Mouse (Mus musculus): Measurements from ENCODE around the gene Eif4a1. TPM values are rescaled to one million over a fixed set of nuclear protein-coding genes. Genes with fewer than 3 reads are reported as not detected.

The Eif4a1 gene
- total and polyA plus RNA-seq, 3 experiments = 1,622 to 2,161 (median 1,728) TPM

GRCm38 (mm10) chr11:69670786-69671725 lies 1.2 kb downstream of the Eif4a1 start (continued):
- peak; percentile 98 for TF ChIP-seq MXI1 (IDR thresholded peaks at IDR 0.05; ENCODE audit: low read depth, low read length)
- TF ChIP-seq MYC (IDR thresholded peaks at IDR 0.05; ENCODE audit: low read depth, low read length) = peak; percentile 96
- TF ChIP-seq JUN (IDR thresholded peaks at IDR 0.05; ENCODE audit: insufficient read depth, low read depth, low read length) = no peak
- TF ChIP-seq SIN3A (IDR thresholded peaks at IDR 0.05; ENCODE audit: low read length) = peak; percentile 98
- peak; percentile 96 for TF ChIP-seq CHD2 (IDR thresholded peaks at IDR 0.05; ENCODE audit: low read length)
- TF ChIP-seq USF2 (conservative IDR thresholded peaks at IDR 0.05; ENCODE audit: low read depth, low read length) = no peak
- no peak; the same call in 1 of the 2 replicates for TF ChIP-seq CHD1 (IDR thresholded peaks at IDR 0.05; ENCODE audit: low read depth, low read length)
- TF ChIP-seq ZMIZ1 (IDR thresholded peaks at IDR 0.05; ENCODE audit: low read depth, low read length) = peak; percentile 78

- no peak overlapping the region for H3K9ac ChIP-seq (ENCODE audit: insufficient read depth, low read depth)
- dilution Hi-C loops (cut with MboI; ENCODE audit: extremely low pct_ligation_motif_present, extremely low pct_unique_long_range_greater_than_20kb, low sequenced_read_pairs) = no loop called here
- peak overlapping the region; percentile 55; the same call in 1 of the 2 replicates for H3K27ac ChIP-seq (ENCODE audit: insufficient read depth, low read depth)
- no peaks in the 10 kb centered on the region for H3K9me3 ChIP-seq (replicated peaks; ENCODE audit: low read length)
- H3K27me3 ChIP-seq (replicated peaks) = no peaks in the 10 kb centered on the region
- no peak for DNase-seq (ENCODE audit: extremely low read depth)
- 0 out of 2 replicates have a peak overlapping the region, but pooled peaks have one; percentile 18 for H3K4me2 ChIP-seq (ENCODE audit: insufficient read depth, low read depth, poor library complexity, severe bottlenecking)
- peaks cover 49 to 64% of the 10 kb centered on the region in 2 experiments for H3K36me3 ChIP-seq (replicated peaks in 1 of 2; ENCODE audit: control insufficient read depth in 1 of 2, insufficient read depth in 1 of 2, low read length in 1 of 2)
- H3K79me2 ChIP-seq (replicated peaks; ENCODE audit: control insufficient read depth, extremely low read depth, insufficient read depth, poor library complexity, severe bottlenecking) = peaks cover 50% of the 10 kb centered on the region
- no peak for TF ChIP-seq BHLHE40 (IDR thresholded peaks at IDR 0.05; ENCODE audit: low read depth, low read length)
- no peak for TF ChIP-seq CTCF (conservative IDR thresholded peaks at IDR 0.05 in 1 of 2, IDR thresholded peaks at IDR 0.05 in 1 of 2; ENCODE audit: low read depth in 2 of 2, low read length in 2 of 2)
- no peak for TF ChIP-seq KAT2A (IDR thresholded peaks at IDR 0.05; ENCODE audit: insufficient replicate concordance, low read length)
- peak; percentile 3; the same call in 1 of the 2 replicates for TF ChIP-seq CHD1 (IDR thresholded peaks at IDR 0.05; ENCODE audit: low read depth, low read length)
- in situ Hi-C loops (cut with MboI; ENCODE audit: low pct_ligation_motif_present, low pct_unique_long_range_greater_than_20kb, low sequenced_read_pairs) = no loop called here
- peaks cover 25 to 69% of the 10 kb centered on the region in 2 experiments for H3K4me1 ChIP-seq (ENCODE audit: control insufficient read depth in 1 of 2, insufficient read depth in 2 of 2)
- no peak overlapping the region for H3K4me3 ChIP-seq (replicated peaks in 1 of 3; ENCODE audit: low read depth in 2 of 3, low read length in 2 of 3, poor library complexity in 1 of 3)
These were observed 5.6 kb downstream of the Eif4a1 start for GRCm38 (mm10) chr11:69666665-69667005.

- H3K36me3 ChIP-seq (replicated peaks in 1 of 2; ENCODE audit: control insufficient read depth in 1 of 2, insufficient read depth in 1 of 2, low read length in 1 of 2) = peaks cover 49 to 61% of the 10 kb centered on the region in 2 experiments
- TF ChIP-seq TCF12 (IDR thresholded peaks at IDR 0.05; ENCODE audit: low read depth, low read length) (peak; percentile 57; the same call in 1 of the 2 replicates), SMC3 (IDR thresholded peaks at IDR 0.05; ENCODE audit: low read depth, low read length) (no peak; the same call in 1 of the 2 replicates), NELFE (IDR thresholded peaks at IDR 0.05; ENCODE audit: low read depth, low read length) (peak; percentile 37; the same call in 1 of the 2 replicates), CTCF (conservative IDR thresholded peaks at IDR 0.05 in 1 of 2, IDR thresholded peaks at IDR 0.05 in 1 of 2; ENCODE audit: low read depth in 2 of 2, low read length in 2 of 2) (no peak), SIN3A (IDR thresholded peaks at IDR 0.05; ENCODE audit: low read length) (peak; percentile 88), MAZ (IDR thresholded peaks at IDR 0.05; ENCODE audit: low read depth, low read length) (no peak; the same call in 1 of the 2 replicates), MYC (IDR thresholded peaks at IDR 0.05; ENCODE audit: low read depth, low read length) (peak; percentile 88), ZNF384 (IDR thresholded peaks at IDR 0.05; ENCODE audit: low read depth, low read length) (peak; percentile 54; the same call in 1 of the 2 replicates), JUN (IDR thresholded peaks at IDR 0.05; ENCODE audit: insufficient read depth, low read depth, low read length) (peak; percentile 60; the same call in 1 of the 2 replicates), KAT2A (IDR thresholded peaks at IDR 0.05; ENCODE audit: insufficient replicate concordance, low read length) (0 out of 2 replicates have a peak, but pooled peaks have one; percentile 39), MEF2A (IDR thresholded peaks at IDR 0.05; ENCODE audit: borderline replicate concordance, low read depth, low read length) (peak; percentile 76), USF1 (IDR thresholded peaks at IDR 0.05; ENCODE audit: low read depth, low read length) (peak; percentile 36), JUND (conservative IDR thresholded peaks at IDR 0.05; ENCODE audit: low read depth, low read length) (no peak), RAD21 (IDR thresholded peaks at IDR 0.05; ENCODE audit: low read depth, low read length) (no peak), ZKSCAN1 (IDR thresholded peaks at IDR 0.05; ENCODE audit: borderline replicate concordance, low read depth, low read length) (no peak), IRF4 (IDR thresholded peaks at IDR 0.05; ENCODE audit: low read depth, low read length) (peak; percentile 89), BHLHE40 (IDR thresholded peaks at IDR 0.05; ENCODE audit: low read depth, low read length) (peak; percentile 75), MAFK (IDR thresholded peaks at IDR 0.05; ENCODE audit: insufficient replicate concordance, low read length) (peak; percentile 87), POLR2AphosphoS2 (IDR thresholded peaks at IDR 0.05; ENCODE audit: low read depth, low read length) (peak; percentile 100)
These were observed 6.1 kb downstream of the Eif4a1 start, which contains the start of gene Cd68 for GRCm38 (mm10) chr11:69665961-69666664. Gene Cd68, minus strand, starts transcription at chr11:69666153.

More at GRCm38 (mm10) chr11:69665961-69666664, 6.1 kb downstream of the Eif4a1 start, which contains the start of gene Cd68:
- Histone ChIP-seq H3K4me2 (ENCODE audit: insufficient read depth, low read depth, poor library complexity, severe bottlenecking) (peak within 1 kb of the TSS; percentile 65; the same call in 1 of the 2 replicates), H3K4me3 (replicated peaks in 1 of 3; ENCODE audit: low read depth in 2 of 3, low read length in 2 of 3, poor library complexity in 1 of 3) (peak within 1 kb of the TSS; percentile 42 to 70 (median 66)), H3K27me3 (replicated peaks) (no peaks in the 10 kb centered on the region), H3K4me1 (ENCODE audit: control insufficient read depth in 1 of 2, insufficient read depth in 2 of 2) (peaks cover 25 to 74% of the 10 kb centered on the region in 2 experiments), H3K27ac (ENCODE audit: insufficient read depth, low read depth) (peak within 1 kb of the TSS; percentile 95), H3K9ac (ENCODE audit: insufficient read depth, low read depth) (peak within 1 kb of the TSS; percentile 6; the same call in 1 of the 2 replicates), H3K9me3 (replicated peaks; ENCODE audit: low read length) (no peaks in the 10 kb centered on the region), H3K79me2 (replicated peaks; ENCODE audit: control insufficient read depth, extremely low read depth, insufficient read depth, poor library complexity, severe bottlenecking) (peaks cover 50% of the 10 kb centered on the region)
- dilution Hi-C loops (cut with MboI; ENCODE audit: extremely low pct_ligation_motif_present, extremely low pct_unique_long_range_greater_than_20kb, low sequenced_read_pairs) = no loop called here
- DNase-seq (ENCODE audit: extremely low read depth) = peak; percentile 100
- in situ Hi-C loops (cut with MboI; ENCODE audit: low pct_ligation_motif_present, low pct_unique_long_range_greater_than_20kb, low sequenced_read_pairs) = no loop called here

Data from CH12.LX (cell line).